Mouse (Mus musculus) ZHBTc4 (cell line): ENCODE results near the gene Nme8.
A peak's percentile ranks its signal among the peaks of the same experiment; 100 is the strongest.

Experiments used
- DNase-seq: peaks from one replicate; pipeline ENCODE4 v3.0.0-alpha.2; 2011; ENCODE audit warnings: low read depth, low spot score

Nme8 gene

DNA sequence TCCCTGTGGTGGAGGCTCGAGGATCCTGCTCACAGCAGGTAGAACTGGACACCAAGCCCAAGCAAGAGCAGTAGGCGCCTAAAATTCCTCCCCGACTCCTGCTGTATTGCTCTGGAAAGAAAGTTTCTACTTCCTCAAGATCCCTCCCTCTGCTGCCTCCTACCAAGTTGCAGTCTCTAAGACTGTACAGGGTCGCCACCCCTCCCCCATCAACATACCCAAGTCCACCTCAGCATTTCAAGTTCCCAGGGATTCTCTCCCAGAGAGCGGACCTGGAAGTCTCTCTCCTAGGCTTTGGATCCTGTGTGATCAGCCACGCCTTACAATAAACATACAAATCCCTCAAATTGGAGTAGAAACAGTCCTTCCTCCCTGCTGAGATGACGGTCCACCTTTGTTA, at the start of gene Nme8:
Nme8 (minus strand) TSS at position 5 of the 400 bp plus-strand sequence.
- DNase-seq, result peak; percentile 12

DNA sequence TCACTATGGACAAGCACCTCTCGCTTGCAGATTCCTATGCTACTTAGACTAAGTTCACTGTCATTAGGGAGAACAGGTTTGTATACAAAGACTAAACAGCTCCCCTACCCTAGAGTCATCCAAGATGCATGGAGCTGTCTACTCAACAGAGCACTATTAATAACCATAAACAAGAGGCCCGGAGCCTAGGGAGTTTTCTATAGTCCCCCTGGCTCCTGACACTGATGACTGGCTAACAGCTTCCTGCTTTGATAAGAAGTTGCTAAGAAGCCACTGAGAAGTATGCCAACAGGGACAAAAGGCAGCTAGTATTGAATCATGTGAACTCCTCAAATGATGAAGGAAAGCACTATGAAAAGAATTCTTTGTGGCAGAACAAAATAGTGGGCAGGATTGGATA, 48.1 kb upstream of the Nme8 start:
- DNase-seq, result no peak

GRCm38 (mm10) chr13:19744536-19744935, 46.9 kb upstream of the Nme8 start:
- DNase-seq, result no peak

DNA sequence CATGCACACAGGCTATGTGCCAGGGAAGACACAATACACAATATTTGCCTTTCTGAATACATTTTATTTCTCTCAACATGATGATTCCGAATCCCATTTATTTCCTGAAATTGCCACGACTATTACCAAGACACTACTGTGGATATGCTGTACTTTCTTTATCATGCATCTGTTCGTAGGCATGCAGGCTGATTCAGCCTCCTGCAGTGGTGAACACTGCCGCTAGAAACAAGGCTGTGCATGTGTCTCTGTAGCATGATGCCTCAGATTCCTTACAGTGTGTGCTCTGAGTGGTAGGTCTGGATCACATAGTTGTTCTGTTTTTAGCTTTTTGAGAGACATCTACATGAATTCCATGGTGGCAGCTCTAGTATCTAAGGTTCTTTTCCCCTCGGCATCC, 37.0 kb upstream of the Nme8 start:
- DNase-seq, result no peak

DNA sequence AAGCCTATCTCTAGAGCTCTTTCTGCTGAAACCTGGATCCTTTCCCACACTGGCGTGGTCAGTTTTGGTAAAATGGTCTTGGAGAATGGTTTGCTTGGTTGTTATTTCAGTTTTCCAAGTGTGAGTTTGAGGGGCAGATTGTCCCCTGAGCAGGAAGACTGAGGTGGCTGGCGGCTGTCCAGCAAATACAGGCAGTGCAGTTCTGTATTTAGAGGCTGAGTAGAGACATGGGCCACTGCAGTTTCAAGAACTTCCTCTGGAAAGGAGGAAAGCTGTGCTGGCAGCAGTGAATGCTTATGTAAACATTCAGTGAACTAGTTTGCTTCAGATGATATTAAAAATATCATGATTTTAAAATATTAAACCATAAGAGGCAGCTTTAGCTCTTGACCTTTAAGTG, 33.2 kb upstream of the Nme8 start:
- DNase-seq, result no peak

DNA sequence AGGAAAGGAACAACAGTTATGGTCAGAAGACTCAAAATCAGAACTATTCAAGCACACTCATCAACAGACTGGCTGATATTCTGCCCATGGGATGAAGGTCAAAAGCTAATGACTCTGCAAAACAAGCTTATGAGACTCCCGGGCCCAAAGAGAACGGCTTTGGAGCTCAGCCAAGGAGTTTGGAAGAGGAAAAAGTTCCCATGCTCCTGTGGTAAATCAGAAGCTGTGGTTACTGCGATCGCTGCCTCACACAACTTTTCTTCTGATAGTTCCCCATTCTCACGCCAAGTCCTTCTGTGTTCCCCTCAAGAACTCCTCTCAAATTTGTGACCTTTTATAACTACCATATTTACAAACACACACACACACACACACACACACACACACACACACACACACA, 21.4 kb upstream of the Nme8 start:
- no peak for DNase-seq

DNA sequence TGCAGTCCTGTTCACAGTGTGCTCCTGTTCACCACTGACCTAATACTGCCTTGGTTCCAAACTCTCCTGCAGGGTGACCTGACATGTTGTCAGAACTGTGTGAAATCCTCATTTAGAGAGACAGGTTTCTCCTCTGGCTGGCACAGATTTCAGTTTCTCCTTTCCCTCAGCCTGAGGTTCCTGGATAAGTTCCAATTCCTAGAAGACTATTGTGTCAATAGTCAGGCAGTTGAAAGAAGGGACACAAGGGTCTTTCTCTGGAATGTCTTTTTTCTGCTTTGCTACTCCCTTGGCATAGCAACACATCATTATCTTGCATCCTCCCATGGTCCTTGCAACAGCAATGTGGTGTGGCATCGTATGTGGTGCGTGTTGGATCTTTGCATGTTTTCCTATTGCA, 19.6 kb upstream of the Nme8 start:
- DNase-seq, result no peak

- DNase-seq, result no peak
Measured at GRCm38 (mm10) chr13:19703806-19704205, 6.2 kb upstream of the Nme8 start.

GRCm38 (mm10) chr13:19701443-19702078, 4.0 kb upstream of the Nme8 start:
- DNase-seq, result peak; percentile 38

DNA sequence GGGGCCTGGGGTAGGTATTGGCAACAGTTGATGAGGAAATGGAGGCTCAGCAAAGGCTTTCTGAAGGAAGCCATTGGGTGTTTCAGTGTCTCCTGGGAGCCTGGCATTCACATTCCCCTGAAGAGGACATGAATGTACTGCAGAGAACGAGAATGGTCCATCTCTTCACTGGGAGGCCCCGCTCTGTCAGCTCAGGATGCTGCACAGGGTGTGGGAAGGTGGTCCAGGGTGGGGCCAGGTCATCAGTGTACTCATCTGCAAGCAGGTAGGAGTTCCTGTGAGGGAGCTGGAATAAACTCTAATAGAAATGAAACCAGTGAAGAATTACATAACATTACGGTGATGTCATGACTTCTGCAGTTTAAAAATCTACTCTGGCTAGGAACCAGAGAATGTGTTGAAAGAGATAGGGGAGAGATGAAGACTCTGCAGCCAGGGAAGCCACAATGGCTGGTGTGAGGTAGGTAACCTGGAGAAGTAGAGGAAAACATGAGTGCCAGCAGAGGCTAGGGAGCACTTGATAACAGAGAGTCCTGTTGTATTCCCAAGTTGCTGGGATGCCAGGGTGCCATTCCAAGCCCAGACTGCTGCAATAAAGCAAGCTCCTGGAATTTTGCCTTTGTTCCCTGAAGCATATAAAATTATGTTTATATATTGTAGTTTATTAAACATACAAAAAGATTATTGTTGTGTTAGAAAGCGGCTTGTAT, 3.3 kb upstream of the Nme8 start:
- no peak for DNase-seq

- peak; percentile 72 for DNase-seq
Measured at GRCm38 (mm10) chr13:19698524-19699173, 1.1 kb upstream of the Nme8 start.

DNA sequence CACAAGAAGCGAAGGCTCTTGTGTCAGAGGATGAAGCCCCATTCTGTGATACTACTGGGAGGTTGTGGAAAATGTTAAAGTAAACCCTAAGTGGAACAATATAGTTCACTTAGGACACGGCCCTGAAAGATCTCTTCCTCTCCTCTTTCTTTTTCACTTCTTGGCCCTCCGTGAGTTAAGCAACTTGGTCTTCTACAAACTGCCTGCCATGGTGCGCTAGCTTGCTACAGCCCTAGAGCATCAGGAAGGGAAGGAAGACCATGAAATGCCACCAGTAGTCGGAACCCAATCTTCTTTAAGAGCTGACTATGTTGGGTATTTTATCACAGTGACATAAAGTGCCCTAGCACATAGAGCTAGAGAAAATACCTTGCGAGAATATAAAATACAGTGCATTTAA, 7.2 kb downstream of the Nme8 start:
- DNase-seq, result no peak

GRCm38 (mm10) chr13:19689971-19690370, 7.6 kb downstream of the Nme8 start:
- DNase-seq, result no peak

DNA sequence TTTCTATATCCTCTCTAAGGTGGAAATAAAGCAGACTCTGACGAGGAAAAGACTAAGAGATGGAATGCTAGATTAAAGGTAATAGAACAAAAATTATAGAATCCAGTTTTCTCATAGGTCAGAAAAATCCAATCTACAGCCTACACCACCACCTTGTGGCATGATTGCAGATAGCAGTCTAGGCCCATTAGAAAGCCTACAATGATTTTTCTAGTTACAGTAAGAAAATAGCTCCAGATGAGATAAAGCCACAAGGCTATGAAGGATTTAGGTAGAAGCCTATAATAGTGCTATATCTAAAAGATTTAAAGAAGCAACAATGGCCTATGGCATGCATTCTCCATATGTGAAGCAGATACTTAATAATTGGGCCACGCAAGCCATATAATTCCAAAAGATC, 13.6 kb downstream of the Nme8 start:
- peak; percentile 25 for DNase-seq

DNA sequence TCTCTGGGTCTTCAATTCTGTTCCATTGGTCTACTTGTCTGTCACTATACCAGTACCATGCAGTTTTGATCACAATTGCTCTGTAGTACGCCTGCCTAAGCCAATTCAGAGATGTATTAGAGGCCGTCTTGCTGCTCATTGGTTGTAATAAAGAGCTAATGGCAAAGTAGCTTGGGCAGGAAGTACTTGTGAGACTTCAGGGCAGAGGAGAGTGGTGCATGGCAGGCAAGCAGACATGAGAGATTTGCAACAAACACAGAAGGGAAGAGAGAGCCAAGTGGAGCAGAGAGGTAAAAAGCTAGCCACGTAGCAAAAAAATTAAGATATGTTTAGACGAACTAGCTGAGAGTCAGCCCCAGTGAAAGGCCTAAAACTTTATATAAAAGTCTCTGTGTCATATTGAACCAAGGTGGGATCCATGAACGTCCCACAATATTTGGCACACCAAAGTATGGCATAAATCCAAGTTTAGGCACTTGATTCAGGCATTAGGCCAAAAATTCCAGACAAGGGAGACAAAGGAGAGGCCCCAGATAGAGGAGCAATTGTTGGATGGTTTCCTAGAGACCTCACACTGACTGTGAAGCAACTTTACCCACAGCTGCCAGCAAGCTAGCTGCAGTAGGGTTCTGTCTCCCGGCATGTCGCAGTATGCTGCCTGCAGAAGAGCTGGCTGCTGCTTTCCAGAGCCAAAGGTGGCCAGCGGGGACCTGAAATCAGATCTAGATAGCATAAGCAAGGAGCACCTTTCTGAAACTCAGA, 14.5 kb downstream of the Nme8 start:
- DNase-seq, result no peak

DNA sequence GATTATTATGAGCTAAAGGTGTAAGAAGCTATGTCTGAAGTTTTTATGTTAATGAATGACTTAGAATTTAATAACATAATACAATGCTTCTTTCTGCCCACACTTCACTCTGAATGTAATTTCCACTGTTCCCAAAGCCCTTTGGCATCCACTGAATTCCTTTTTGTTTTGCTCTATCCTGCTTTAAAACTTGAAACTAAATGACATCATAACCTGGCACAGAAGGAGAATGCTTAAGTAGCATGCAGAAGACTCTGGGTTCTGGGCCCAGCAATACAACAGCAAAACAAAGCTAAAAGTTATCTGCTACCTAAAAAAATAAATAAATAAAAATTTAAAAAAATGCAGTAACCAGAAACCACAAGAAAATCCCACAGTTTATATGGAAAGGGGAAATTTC, 23.0 kb downstream of the Nme8 start:
- no peak for DNase-seq

DNA sequence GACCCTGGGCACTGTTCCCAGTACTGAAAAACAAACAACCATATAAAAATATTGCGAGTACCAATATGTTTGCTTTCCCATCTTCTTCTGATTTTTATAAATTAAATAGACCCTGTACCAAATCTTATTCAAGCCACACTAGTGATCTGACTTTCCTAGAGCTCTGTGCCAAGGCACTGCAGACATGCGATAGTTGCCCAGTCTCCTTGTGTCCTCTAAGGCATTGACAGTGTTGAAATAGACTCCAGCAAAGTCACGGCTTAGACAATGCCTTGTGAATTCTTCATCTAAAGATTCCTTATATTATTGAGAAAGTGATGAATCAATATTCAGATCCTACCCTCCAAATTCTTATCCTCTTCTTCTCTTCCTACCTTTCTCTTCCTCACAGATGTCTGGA, 23.6 kb downstream of the Nme8 start:
- no peak for DNase-seq

- DNase-seq, result no peak
Measured at GRCm38 (mm10) chr13:19668355-19669140, 29.0 kb downstream of the Nme8 start.

GRCm38 (mm10) chr13:19652405-19652804, 45.2 kb downstream of the Nme8 start:
- DNase-seq, result no peak

DNA sequence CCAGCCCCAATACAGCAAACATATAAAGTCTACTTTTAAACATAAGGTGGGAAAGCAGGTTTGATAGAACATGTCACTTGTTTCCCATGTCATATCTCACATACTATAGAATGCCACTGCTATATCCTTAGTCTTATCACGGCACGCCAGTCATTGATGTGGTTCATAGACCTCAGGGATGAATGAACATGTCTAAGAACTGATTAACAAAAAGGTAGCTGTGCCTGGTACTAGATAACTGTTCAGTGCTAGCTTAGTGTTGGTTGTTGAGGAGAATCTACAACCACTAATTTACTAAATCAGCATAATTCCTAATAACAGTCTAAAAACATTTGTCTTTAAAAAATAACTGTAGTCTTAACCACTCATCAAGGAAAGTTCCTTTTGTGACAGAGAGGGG, 47.8 kb downstream of the Nme8 start:
- no peak for DNase-seq

DNA sequence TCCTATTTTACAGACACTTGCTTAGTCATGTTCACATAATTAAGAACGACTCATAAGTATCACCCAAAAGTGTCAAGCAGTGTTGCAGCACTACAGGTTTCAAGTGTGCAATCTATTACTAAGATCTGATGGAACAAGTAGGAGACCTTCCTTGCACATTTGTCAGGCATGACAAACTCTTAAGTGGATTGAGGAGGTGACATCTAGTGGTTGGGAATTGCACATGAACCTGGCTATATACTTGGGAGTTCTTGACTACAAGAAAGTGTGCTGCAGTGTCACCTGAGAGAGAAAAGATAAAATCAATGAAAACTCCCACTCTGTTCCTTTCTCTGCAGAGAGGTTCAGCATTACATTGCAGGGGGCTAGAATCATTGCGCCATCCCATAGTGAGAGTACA, 53.4 kb downstream of the Nme8 start:
- peak; percentile 53 for DNase-seq

DNA sequence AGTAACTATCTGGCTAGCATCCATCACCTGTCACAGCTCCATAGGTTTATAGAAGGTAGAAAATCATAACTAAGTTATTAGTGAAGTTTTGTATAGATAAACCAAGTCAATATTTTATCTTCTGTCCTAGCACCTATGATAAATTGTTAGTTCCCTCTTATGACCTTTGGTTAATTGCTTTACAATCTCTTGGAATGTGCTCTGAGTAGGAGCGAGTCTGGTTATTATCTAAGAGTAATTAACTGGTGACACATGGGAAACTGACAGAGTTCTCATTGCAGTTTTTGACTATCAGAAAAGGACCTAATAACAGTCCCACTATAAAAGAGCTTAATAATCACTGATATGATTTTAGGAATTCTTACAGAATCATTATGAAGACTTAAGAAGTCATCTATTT, 54.1 kb downstream of the Nme8 start:
- DNase-seq, result no peak
